In the genomic region with DNA sequence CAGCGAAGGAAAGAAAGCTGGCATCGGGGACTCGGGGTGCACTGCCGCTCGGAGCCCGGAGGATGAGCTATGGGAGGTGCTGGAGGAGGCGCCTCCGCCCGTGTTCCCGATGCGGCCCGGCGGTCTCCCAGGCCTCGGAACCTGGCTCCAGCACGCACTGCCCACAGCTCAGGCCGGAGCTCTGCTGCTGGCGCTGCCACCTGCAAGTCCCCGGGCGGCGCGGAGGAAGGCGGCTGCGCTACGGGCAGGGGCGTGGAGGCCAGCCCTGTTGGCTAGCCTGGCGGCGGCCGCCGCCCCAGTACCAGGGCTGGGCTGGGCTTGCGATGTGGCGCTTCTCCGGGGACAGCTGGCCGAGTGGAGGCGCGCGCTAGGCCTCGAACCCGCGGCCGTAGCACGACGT, we compare ENCODE assay signal across 15 mouse cellular contexts. TPM values are rescaled to one million over a fixed set of nuclear protein-coding genes. Genes with fewer than 3 reads are reported as not detected.
DNase-seq lines count a peak whose midpoint lies in the region; ATAC-seq and TF ChIP-seq lines count a peak whose summit lies in the region.
"Had no signal": no experiment of that assay in that cellular context is flagged by ENCODE, and none has a peak within 500 bp of the region (broad histone marks: within the 10 kb centered on the region; RNA-seq: fewer than 3 reads in every experiment).

No protein-coding gene starts in this region.

- no peak overlapping the region for H3K9ac ChIP-seq in liver, embryonic 11.5 days (ENCODE audit: low read depth, low read length)
- H3K9ac ChIP-seq in forebrain, embryonic 11.5 days (ENCODE audit: low read length), result no peak overlapping the region
- H3K9ac ChIP-seq in hindbrain, embryonic 15.5 days, result 0 out of 2 replicates have a peak overlapping the region, but pooled peaks have one; percentile 1
- H3K9ac ChIP-seq in midbrain, postnatal 0 days (replicated peaks; ENCODE audit: low read length, poor library complexity, severe bottlenecking), result peak overlapping the region; percentile 24; the same call in 1 of the 2 replicates
- H3K9ac ChIP-seq: intestine, embryonic 15.5 days had no signal

- peak overlapping the region; percentile 17; the same call in 1 of the 2 replicates for H3K4me2 ChIP-seq in liver, embryonic 11.5 days
- 0 out of 2 replicates have a peak overlapping the region, but pooled peaks have one; percentile 15 for H3K4me2 ChIP-seq in forebrain, embryonic 11.5 days (ENCODE audit: low read depth, low read length, severe bottlenecking)
- H3K4me2 ChIP-seq in hindbrain, embryonic 15.5 days, result peak overlapping the region; percentile 29; the same call in 1 of the 2 replicates
- H3K4me2 ChIP-seq in midbrain, postnatal 0 days (ENCODE audit: low read depth, low read length, poor library complexity, severe bottlenecking), result peak overlapping the region; percentile 36
- H3K4me2 ChIP-seq: intestine, embryonic 15.5 days had no signal

- DNase-seq in liver, embryonic 11.5 days (ENCODE audit: low spot score), result no peak
- DNase-seq in liver, result no peak
- peak; percentile 65 for DNase-seq in forebrain, embryonic 11.5 days (ENCODE audit: low spot score)
- no peak for DNase-seq in midbrain, postnatal 0 days (ENCODE audit: low spot score)
- DNase-seq: gastrocnemius, postnatal 10 days had no signal

- 60% methylated on average over 42 of the region's 42 CpGs for WGBS in liver, embryonic 11.5 days
- WGBS in forebrain, embryonic 11.5 days, result 16% methylated on average over 37 of the region's 42 CpGs
- 25% methylated on average over 41 of the region's 42 CpGs for WGBS in hindbrain, embryonic 15.5 days
- 24% methylated on average over 33 of the region's 42 CpGs for WGBS in midbrain, postnatal 0 days

- no peak overlapping the region for H3K4me3 ChIP-seq in liver, embryonic 11.5 days (ENCODE audit: low read depth, low read length)
- H3K4me3 ChIP-seq in forebrain, embryonic 11.5 days (ENCODE audit: low read depth, low read length), result 0 out of 2 replicates have a peak overlapping the region, but pooled peaks have one; percentile 9
- H3K4me3 ChIP-seq in hindbrain, embryonic 15.5 days, result 0 out of 2 replicates have a peak overlapping the region, but pooled peaks have one; percentile 5
- peak overlapping the region; percentile 14; the same call in 1 of the 2 replicates for H3K4me3 ChIP-seq in midbrain, postnatal 0 days (ENCODE audit: low read depth, low read length)
- H3K4me3 ChIP-seq: intestine, embryonic 15.5 days had no signal

- TF ChIP-seq CTCF in midbrain, postnatal 0 days (IDR thresholded peaks at IDR 0.05), result no peak

- H3K9me3 ChIP-seq in liver, embryonic 11.5 days (ENCODE audit: control insufficient read depth, low read length), result no peaks in the 10 kb centered on the region
- H3K9me3 ChIP-seq in forebrain, embryonic 11.5 days (ENCODE audit: control insufficient read depth, low read length), result no peaks in the 10 kb centered on the region
- no peaks in the 10 kb centered on the region for H3K9me3 ChIP-seq in hindbrain, embryonic 15.5 days
- no peaks in the 10 kb centered on the region for H3K9me3 ChIP-seq in midbrain, postnatal 0 days (ENCODE audit: low read length)
- H3K9me3 ChIP-seq: intestine, embryonic 15.5 days had no signal

- H3K4me1 ChIP-seq in liver, embryonic 11.5 days (replicated peaks; ENCODE audit: control insufficient read depth, insufficient read depth, low read length), result peaks cover 15% of the 10 kb centered on the region
- peaks cover 13% of the 10 kb centered on the region for H3K4me1 ChIP-seq in forebrain, embryonic 11.5 days (replicated peaks; ENCODE audit: control insufficient read depth, insufficient read depth, low read length)
- H3K4me1 ChIP-seq in hindbrain, embryonic 15.5 days (replicated peaks), result peaks cover 45% of the 10 kb centered on the region
- H3K4me1 ChIP-seq in midbrain, postnatal 0 days (ENCODE audit: insufficient read depth, low read length), result peaks cover 21% of the 10 kb centered on the region

- H3K27me3 ChIP-seq in liver, embryonic 11.5 days (replicated peaks; ENCODE audit: control insufficient read depth, insufficient read depth, low read length), result peaks cover 13% of the 10 kb centered on the region
- peaks cover 16% of the 10 kb centered on the region for H3K27me3 ChIP-seq in forebrain, embryonic 11.5 days (ENCODE audit: control insufficient read depth, insufficient read depth, low read length)
- H3K27me3 ChIP-seq in hindbrain, embryonic 15.5 days, result no peaks in the 10 kb centered on the region
- H3K27me3 ChIP-seq in midbrain, postnatal 0 days (ENCODE audit: insufficient read depth, low read length), result no peaks in the 10 kb centered on the region
- H3K27me3 ChIP-seq: intestine, embryonic 15.5 days had no signal

- peaks cover 9% of the 10 kb centered on the region for H3K36me3 ChIP-seq in liver, embryonic 11.5 days (ENCODE audit: control insufficient read depth, insufficient read depth, low read length)
- no peaks in the 10 kb centered on the region for H3K36me3 ChIP-seq in forebrain, embryonic 11.5 days (ENCODE audit: control insufficient read depth, insufficient read depth, low read length)
- peaks cover 25% of the 10 kb centered on the region for H3K36me3 ChIP-seq in hindbrain, embryonic 15.5 days
- peaks cover 25% of the 10 kb centered on the region for H3K36me3 ChIP-seq in midbrain, postnatal 0 days (ENCODE audit: insufficient read depth, low read length)

- ATAC-seq in liver, embryonic 11.5 days (replicated peaks; ENCODE audit: low FRiP score), result no peak
- ATAC-seq in forebrain, embryonic 11.5 days (replicated peaks; ENCODE audit: low FRiP score), result no peak
- ATAC-seq in hindbrain, embryonic 15.5 days (ENCODE audit: low FRiP score, low read depth), result no peak
- ATAC-seq in midbrain, postnatal 0 days (ENCODE audit: low FRiP score), result no peak
- no peak for ATAC-seq in activated CD4-positive, CD25-positive, alpha-beta regulatory T cell, adult 4 months
- no peak for ATAC-seq in megakaryocyte-erythroid progenitor cell, adult 5-6 weeks (replicated peaks; ENCODE audit: low FRiP score, low TSS enrichment, poor library complexity, severe bottlenecking)
- ATAC-seq: intestine, embryonic 15.5 days; lung, postnatal 0 days had no signal

- H3K27ac ChIP-seq in liver, embryonic 11.5 days (ENCODE audit: low read depth, low read length), result no peak overlapping the region
- no peak overlapping the region for H3K27ac ChIP-seq in forebrain, embryonic 11.5 days (ENCODE audit: low read depth, low read length)
- H3K27ac ChIP-seq in hindbrain, embryonic 15.5 days (replicated peaks), result no peak overlapping the region
- H3K27ac ChIP-seq in midbrain, postnatal 0 days (ENCODE audit: low read depth, low read length), result no peak overlapping the region
- H3K27ac ChIP-seq: intestine, embryonic 15.5 days had no signal

RNA-seq across cellular contexts. Expression of gene Irgq, which starts 3.3 kb away (rescaled TPM):
- 3.5 and 4.1 TPM in 2 replicates for polyA plus RNA-seq in liver, embryonic 11.5 days (2014; fragmentation: Nextera tagmentation; extraction: Ambion mirVana)
- polyA plus RNA-seq in forebrain, embryonic 11.5 days (2014; fragmentation: Nextera tagmentation; extraction: Ambion mirVana), result 16.1 and 16.4 TPM in 2 replicates
- 28.5 and 28.7 TPM in 2 replicates for polyA plus RNA-seq in hindbrain, embryonic 15.5 days (2015; fragmentation: Nextera tagmentation; extraction: Ambion mirVana)
- total RNA-seq in midbrain, postnatal 0 days (2014; rRNA removed), result 115 and 119 TPM in 2 replicates
- polyA plus RNA-seq in midbrain, postnatal 0 days (2015; fragmentation: Nextera tagmentation; extraction: Ambion mirVana), result 21.8 and 23.9 TPM in 2 replicates
- polyA plus RNA-seq in activated CD4-positive, CD25-positive, alpha-beta regulatory T cell, adult 4 months (2017; shearing (Covaris generic)), result 1 to 10 TPM; 1.5 to 1.8 TPM
- total RNA-seq in megakaryocyte-erythroid progenitor cell, adult 5-6 weeks (2014; fragmentation: Nextera tagmentation), result 4.7 and 6.3 TPM in 2 replicates
- total RNA-seq in megakaryocyte-erythroid progenitor cell, adult 5-6 weeks (2017), result 3.0 and 5.2 TPM in 2 replicates

RNA-seq across cellular contexts. Expression of gene Pinlyp, which starts 12.1 kb away (rescaled TPM):
- polyA plus RNA-seq in liver, embryonic 11.5 days (2014; fragmentation: Nextera tagmentation; extraction: Ambion mirVana), result not detected in 2 replicates
- not detected in 2 replicates for polyA plus RNA-seq in forebrain, embryonic 11.5 days (2014; fragmentation: Nextera tagmentation; extraction: Ambion mirVana)
- polyA plus RNA-seq in hindbrain, embryonic 15.5 days (2015; fragmentation: Nextera tagmentation; extraction: Ambion mirVana), result 0.25 TPM in 1 of 2 replicates, not detected in the other
- total RNA-seq in midbrain, postnatal 0 days (2014; rRNA removed), result not detected in 2 replicates
- not detected in 2 replicates for polyA plus RNA-seq in midbrain, postnatal 0 days (2015; fragmentation: Nextera tagmentation; extraction: Ambion mirVana)
- polyA plus RNA-seq in activated CD4-positive, CD25-positive, alpha-beta regulatory T cell, adult 4 months (2017; shearing (Covaris generic)), result not detected
- not detected in 2 replicates for total RNA-seq in megakaryocyte-erythroid progenitor cell, adult 5-6 weeks (2014; fragmentation: Nextera tagmentation)
- total RNA-seq in megakaryocyte-erythroid progenitor cell, adult 5-6 weeks (2017), result not detected in 2 replicates
- total RNA-seq: adrenal gland, adult 18-20 months; gastrocnemius, postnatal 10 days; MEL had no signal
- polyA plus RNA-seq: intestine, embryonic 15.5 days; neural tube, embryonic 11.5 days had no signal

RNA-seq across cellular contexts. Expression of gene Xrcc1, which starts 12.3 kb away (rescaled TPM):
- 91.0 and 102 TPM in 2 replicates for polyA plus RNA-seq in liver, embryonic 11.5 days (2014; fragmentation: Nextera tagmentation; extraction: Ambion mirVana)
- 140 and 150 TPM in 2 replicates for polyA plus RNA-seq in forebrain, embryonic 11.5 days (2014; fragmentation: Nextera tagmentation; extraction: Ambion mirVana)
- polyA plus RNA-seq in hindbrain, embryonic 15.5 days (2015; fragmentation: Nextera tagmentation; extraction: Ambion mirVana), result 66.2 and 72.1 TPM in 2 replicates
- total RNA-seq in midbrain, postnatal 0 days (2014; rRNA removed), result 44.6 and 51.8 TPM in 2 replicates
- polyA plus RNA-seq in midbrain, postnatal 0 days (2015; fragmentation: Nextera tagmentation; extraction: Ambion mirVana), result 41.9 and 43.3 TPM in 2 replicates
- polyA plus RNA-seq in activated CD4-positive, CD25-positive, alpha-beta regulatory T cell, adult 4 months (2017; shearing (Covaris generic)), result 10 to 100 TPM; 19.9 to 30.3 TPM
- total RNA-seq in megakaryocyte-erythroid progenitor cell, adult 5-6 weeks (2014; fragmentation: Nextera tagmentation), result 89.0 and 93.7 TPM in 2 replicates
- total RNA-seq in megakaryocyte-erythroid progenitor cell, adult 5-6 weeks (2017), result 20.7 and 36.6 TPM in 2 replicates

RNA-seq across cellular contexts. Expression of gene AC161166.1, which starts 21.6 kb away (rescaled TPM):
- 0.34 TPM in 1 of 2 replicates, not detected in the other for polyA plus RNA-seq in liver, embryonic 11.5 days (2014; fragmentation: Nextera tagmentation; extraction: Ambion mirVana)
- 0.96 and 1.3 TPM in 2 replicates for polyA plus RNA-seq in forebrain, embryonic 11.5 days (2014; fragmentation: Nextera tagmentation; extraction: Ambion mirVana)
- polyA plus RNA-seq in hindbrain, embryonic 15.5 days (2015; fragmentation: Nextera tagmentation; extraction: Ambion mirVana), result 1.00 and 1.5 TPM in 2 replicates
- not detected in 2 replicates for total RNA-seq in midbrain, postnatal 0 days (2014; rRNA removed)
- 0.47 and 0.78 TPM in 2 replicates for polyA plus RNA-seq in midbrain, postnatal 0 days (2015; fragmentation: Nextera tagmentation; extraction: Ambion mirVana)
- under 1 TPM in 1 of 2 experiments, not detected in 1; 0.17 TPM for polyA plus RNA-seq in activated CD4-positive, CD25-positive, alpha-beta regulatory T cell, adult 4 months (2017; shearing (Covaris generic))
- total RNA-seq in megakaryocyte-erythroid progenitor cell, adult 5-6 weeks (2014; fragmentation: Nextera tagmentation), result not detected in 2 replicates
- total RNA-seq in megakaryocyte-erythroid progenitor cell, adult 5-6 weeks (2017), result not detected in 2 replicates
- total RNA-seq: adrenal gland, adult 18-20 months; gastrocnemius, postnatal 10 days; MEL had no signal
- polyA plus RNA-seq: spleen, adult 2 months; urinary bladder, adult 2 months had no signal

RNA-seq across cellular contexts. Expression of gene Zfp428, which starts 27.0 kb away (rescaled TPM):
- polyA plus RNA-seq in liver, embryonic 11.5 days (2014; fragmentation: Nextera tagmentation; extraction: Ambion mirVana), result 20.3 and 23.0 TPM in 2 replicates
- 109 and 114 TPM in 2 replicates for polyA plus RNA-seq in forebrain, embryonic 11.5 days (2014; fragmentation: Nextera tagmentation; extraction: Ambion mirVana)
- polyA plus RNA-seq in hindbrain, embryonic 15.5 days (2015; fragmentation: Nextera tagmentation; extraction: Ambion mirVana), result 281 and 307 TPM in 2 replicates
- 209 and 214 TPM in 2 replicates for total RNA-seq in midbrain, postnatal 0 days (2014; rRNA removed)
- 297 and 314 TPM in 2 replicates for polyA plus RNA-seq in midbrain, postnatal 0 days (2015; fragmentation: Nextera tagmentation; extraction: Ambion mirVana)
- polyA plus RNA-seq in activated CD4-positive, CD25-positive, alpha-beta regulatory T cell, adult 4 months (2017; shearing (Covaris generic)), result not detected
- total RNA-seq in megakaryocyte-erythroid progenitor cell, adult 5-6 weeks (2014; fragmentation: Nextera tagmentation), result 3.5 and 4.0 TPM in 2 replicates
- total RNA-seq in megakaryocyte-erythroid progenitor cell, adult 5-6 weeks (2017), result 3.1 and 9.7 TPM in 2 replicates

Comparison
In these comparisons a context has a peak if more than half of its experiments do, and no peak if none do; other contexts are left out.
1. H3K9ac ChIP-seq: peak in hindbrain, embryonic 15.5 days (single experiment) and midbrain, postnatal 0 days (single experiment); none in liver, embryonic 11.5 days (single experiment) and forebrain, embryonic 11.5 days (single experiment).
2. Peak in every context shown above with its lines, with median percentiles within 50 percentile points of each other: H3K4me2 ChIP-seq.